Mouse (Mus musculus): ENCODE measurements around the gene Olfr878.

Gene Olfr878

DNA sequence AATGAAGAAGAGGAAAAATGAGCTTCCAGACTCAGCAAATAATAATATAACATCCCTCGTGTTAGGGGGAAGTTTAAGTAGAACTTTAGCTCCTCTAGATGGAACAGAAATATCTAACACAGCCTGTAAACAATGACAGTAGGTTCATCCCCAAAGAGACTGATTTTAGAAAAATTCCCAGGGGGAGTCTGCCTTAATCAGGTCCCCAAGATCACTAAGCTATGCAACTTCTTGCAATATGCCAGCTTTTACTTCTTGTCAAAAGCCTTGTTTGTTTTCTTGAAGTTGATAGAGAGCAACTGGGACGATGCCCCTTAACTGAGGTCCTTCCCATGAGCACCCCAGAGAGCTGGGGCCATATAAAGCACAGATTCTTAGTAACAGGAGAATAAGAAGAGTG lies at the start of gene Olfr878:
TSS of gene Olfr878 (plus strand) at position 301 of the 400 bp plus-strand sequence.
- TF ChIP-seq GATA4 (IDR thresholded peaks at IDR 0.05; ENCODE audit: insufficient replicate concordance, low read length): no peak

DNA sequence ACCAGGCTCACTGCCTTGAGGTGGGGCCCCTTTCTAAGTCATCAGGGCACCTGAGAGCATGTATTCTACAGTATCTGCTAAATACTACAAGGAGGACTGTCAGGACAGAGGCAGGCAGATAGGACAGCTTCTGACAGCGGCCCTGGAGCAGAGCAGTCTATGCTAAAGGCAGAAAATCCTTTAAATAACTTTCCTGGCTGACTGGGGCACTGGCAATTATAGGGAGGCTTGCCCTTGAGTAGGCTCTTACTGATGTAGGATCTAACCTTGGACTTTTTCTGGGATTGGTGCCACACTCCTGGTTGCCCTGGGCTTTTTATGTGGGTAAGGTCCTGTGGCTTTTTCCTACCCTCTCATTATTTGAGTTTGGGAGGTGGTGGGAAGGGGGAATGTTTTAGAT lies 47.4 kb upstream of the Olfr878 start:
- TF ChIP-seq GATA4 (IDR thresholded peaks at IDR 0.05; ENCODE audit: insufficient replicate concordance, low read length): no peak

DNA sequence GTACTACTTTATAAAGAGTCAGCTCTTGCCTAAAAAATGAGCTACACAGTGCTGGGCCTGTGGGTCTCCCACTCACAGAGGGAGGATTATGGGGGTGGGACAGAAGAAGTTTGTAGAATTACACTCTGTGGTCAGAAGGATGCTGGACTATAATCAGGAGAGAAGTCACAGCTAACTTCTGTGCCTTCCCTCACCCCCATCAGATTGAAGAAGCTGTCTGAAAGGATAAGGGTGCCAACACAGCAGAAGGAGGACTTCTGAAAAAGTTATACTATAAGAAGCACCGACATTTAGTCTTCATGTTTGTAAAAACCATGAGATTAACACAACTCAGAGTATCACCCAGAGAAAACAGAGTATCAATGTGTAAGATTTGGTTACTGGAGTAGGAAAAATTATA lies 46.5 kb upstream of the Olfr878 start:
- no peak for TF ChIP-seq GATA4 (IDR thresholded peaks at IDR 0.05; ENCODE audit: insufficient replicate concordance, low read length)

DNA sequence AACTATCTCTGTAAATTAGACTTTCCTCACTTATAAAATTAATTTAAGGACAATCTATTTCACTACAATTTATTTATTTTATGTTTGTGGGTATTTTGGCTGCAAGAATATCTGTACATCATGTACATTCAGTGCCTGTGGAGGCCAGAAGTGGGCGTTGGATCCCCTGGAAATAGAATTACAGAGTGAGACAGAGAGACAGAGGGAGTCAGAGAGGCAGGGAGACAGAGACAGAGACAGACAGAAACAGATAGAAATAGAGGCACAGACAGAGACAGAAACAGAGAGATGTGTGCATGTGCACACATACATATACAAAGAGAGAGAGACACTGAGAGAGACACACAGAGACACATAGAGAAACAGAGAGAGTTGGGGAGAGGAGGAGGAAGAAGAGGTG lies 46.1 kb upstream of the Olfr878 start:
- TF ChIP-seq GATA4 (IDR thresholded peaks at IDR 0.05; ENCODE audit: insufficient replicate concordance, low read length): no peak

DNA sequence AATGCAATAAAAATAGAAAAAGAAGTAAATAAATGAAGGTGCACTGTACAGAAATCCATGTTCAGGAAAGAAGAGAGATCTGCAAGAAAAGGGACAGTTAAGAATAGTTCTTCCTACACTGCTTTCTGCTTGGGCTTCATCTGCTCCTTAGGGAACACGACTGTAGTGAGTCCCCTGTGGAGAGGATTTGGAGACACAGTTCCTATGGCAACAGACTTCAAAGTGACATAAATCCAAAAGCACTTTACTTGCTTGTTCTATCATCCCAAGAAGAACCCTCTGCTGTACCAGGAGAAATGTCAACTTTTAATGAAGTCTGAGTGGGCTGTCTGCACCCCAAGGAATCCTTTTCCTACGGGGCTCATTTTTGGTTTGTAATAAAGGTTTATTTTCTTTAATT lies 26.7 kb upstream of the Olfr878 start:
- no peak for TF ChIP-seq GATA4 (IDR thresholded peaks at IDR 0.05; ENCODE audit: insufficient replicate concordance, low read length)

GRCm38 (mm10) chr9:37896661-37897060 lies 21.0 kb upstream of the Olfr878 start, which contains the start of gene Olfr145:
Olfr145 (plus strand) TSS chr9:37896724.
- no peak for TF ChIP-seq GATA4 (IDR thresholded peaks at IDR 0.05; ENCODE audit: insufficient replicate concordance, low read length)

- TF ChIP-seq GATA4 (IDR thresholded peaks at IDR 0.05; ENCODE audit: insufficient replicate concordance, low read length): no peak
Measured at GRCm38 (mm10) chr9:37905555-37905954, 12.1 kb upstream of the Olfr878 start.

GRCm38 (mm10) chr9:37918018-37918417 lies 378 bp downstream of the Olfr878 start:
- TF ChIP-seq GATA4 (IDR thresholded peaks at IDR 0.05; ENCODE audit: insufficient replicate concordance, low read length): no peak

- TF ChIP-seq GATA4 (IDR thresholded peaks at IDR 0.05; ENCODE audit: insufficient replicate concordance, low read length): no peak
Measured at GRCm38 (mm10) chr9:37924194-37924593, 6.6 kb downstream of the Olfr878 start.

GRCm38 (mm10) chr9:37925445-37925844 lies 7.8 kb downstream of the Olfr878 start:
- TF ChIP-seq GATA4 (IDR thresholded peaks at IDR 0.05; ENCODE audit: insufficient replicate concordance, low read length): no peak

DNA sequence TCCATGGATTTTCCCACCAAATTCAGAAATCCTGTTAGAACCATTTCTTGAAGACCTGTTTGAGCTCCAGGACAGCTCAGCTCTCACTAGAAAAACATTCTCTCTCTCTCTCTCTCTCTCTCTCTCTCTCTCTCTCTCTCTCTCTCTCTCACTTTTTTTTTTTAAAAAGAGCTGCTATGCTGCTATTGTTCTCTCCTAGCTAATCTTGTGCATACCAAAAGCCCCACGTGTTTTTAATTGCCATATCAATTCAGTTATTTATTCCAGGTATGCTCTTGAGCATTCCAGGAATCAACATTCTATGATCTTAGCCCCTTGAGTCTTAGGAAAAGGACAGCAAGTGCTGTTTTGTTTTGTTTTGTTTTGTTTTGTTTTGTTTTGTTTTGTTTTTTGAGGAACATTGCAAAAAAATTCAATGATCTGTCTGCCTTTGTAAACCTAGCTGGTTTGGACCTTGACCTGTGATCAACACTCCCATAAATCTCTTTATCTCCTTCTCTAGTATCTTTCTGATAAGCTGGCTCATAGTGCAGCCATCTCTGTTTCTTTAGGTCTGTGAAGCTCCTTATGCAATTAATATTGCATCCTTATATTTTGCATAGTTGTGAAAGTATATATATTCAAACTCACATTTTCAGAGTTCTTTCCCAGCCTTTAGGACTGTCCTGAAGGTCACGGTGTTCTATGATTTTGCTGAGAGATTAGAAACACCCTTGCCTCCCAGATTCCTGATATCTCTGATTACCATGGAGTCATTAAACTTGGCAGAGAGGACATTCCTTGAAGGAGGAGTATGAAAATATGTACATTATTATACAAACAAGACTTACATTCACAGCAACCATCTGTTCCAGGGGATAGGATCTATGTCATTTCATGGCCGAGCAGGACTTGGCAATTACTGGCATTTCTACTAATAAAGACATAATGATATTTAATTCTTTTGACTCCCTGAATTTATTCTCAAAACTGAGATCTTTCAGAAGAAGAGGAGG lies 8.7 kb downstream of the Olfr878 start:
- no peak for TF ChIP-seq GATA4 (IDR thresholded peaks at IDR 0.05; ENCODE audit: insufficient replicate concordance, low read length)

- no peak for TF ChIP-seq GATA4 (IDR thresholded peaks at IDR 0.05; ENCODE audit: insufficient replicate concordance, low read length)
Measured at GRCm38 (mm10) chr9:37932519-37932918, 14.9 kb downstream of the Olfr878 start.

GRCm38 (mm10) chr9:37934146-37934545 lies 16.5 kb downstream of the Olfr878 start:
- no peak for TF ChIP-seq GATA4 (IDR thresholded peaks at IDR 0.05; ENCODE audit: insufficient replicate concordance, low read length)

GRCm38 (mm10) chr9:37941167-37941566 lies 23.5 kb downstream of the Olfr878 start:
- no peak for TF ChIP-seq GATA4 (IDR thresholded peaks at IDR 0.05; ENCODE audit: insufficient replicate concordance, low read length)

Measured in liver, adult (tissue).